Mouse (Mus musculus) lung, embryonic 15.5 days (tissue): ENCODE results near the gene Smim8. TPM values are rescaled to one million over a fixed set of nuclear protein-coding genes. Genes with fewer than 3 reads are reported as not detected.
A peak's percentile ranks its signal among the peaks of the same experiment; 100 is the strongest.

Experiments used
- ATAC-seq: fragments of 200-750 bp; cut with Nextera tagmentation; 2 replicates; pipeline ENCODE4 v1.8.0; 2017; ENCODE audit warnings: moderate number of reproducible peaks, borderline replicate concordance; ENCODE audit not compliant: low FRiP score, low TSS enrichment; ENCODE audit errors: extremely low read depth
- H3K27ac ChIP-seq: fragments of 300-500 bp; sonication (generic); 2 replicates; pipeline ENCODE4 v1.5.1; 2015; ENCODE audit warnings: moderate library complexity, mild to moderate bottlenecking, inconsistent platforms
- H3K27me3 ChIP-seq: fragments of 300-500 bp; sonication (generic); 2 replicates; pipeline ENCODE4 v1.6.1; 2015; ENCODE audit warnings: inconsistent platforms
- H3K36me3 ChIP-seq: fragments of 300-500 bp; sonication (generic); 2 replicates; pipeline ENCODE4 v1.6.1; 2015; ENCODE audit warnings: inconsistent platforms
- H3K4me1 ChIP-seq: fragments of 300-500 bp; sonication (generic); 2 replicates; pipeline ENCODE4 v1.6.1; 2015; ENCODE audit warnings: inconsistent platforms
- H3K4me2 ChIP-seq: fragments of 300-500 bp; sonication (generic); 2 replicates; pipeline ENCODE4 v1.6.1; 2015; ENCODE audit warnings: inconsistent platforms, mild to moderate bottlenecking, moderate library complexity
- H3K4me3 ChIP-seq: fragments of 300-500 bp; sonication (generic); 2 replicates; pipeline ENCODE4 v1.5.1; 2015; ENCODE audit warnings: mild to moderate bottlenecking, inconsistent platforms
- H3K9ac ChIP-seq: fragments of 300-500 bp; sonication (generic); 2 replicates; pipeline ENCODE4 v1.6.1; 2015; ENCODE audit warnings: inconsistent platforms
- H3K9me3 ChIP-seq: fragments of 300-500 bp; sonication (generic); 2 replicates; pipeline ENCODE4 v1.6.1; 2016; ENCODE audit warnings: inconsistent platforms
- whole genome bisulfite sequencing: fragments of 180-500 bp; shearing (Covaris S2); methylation state at CpG from one replicate; pipeline ENCODE4 v1.1.7; 2015; 5-methylcytosine and 5-hydroxymethylcytosine counted together
- polyA plus RNA-seq: library from polyadenylated mRNA; unstranded; fragments of >200 nt; fragmentation: Nextera tagmentation; extraction: Ambion mirVana; gene quantifications from 2 replicates; pipeline ENCODE4 v1.2.1, GENCODE M21; 2015

Smim8 gene
- polyA plus RNA-seq = 45.2 and 46.0 TPM in 2 replicates

DNA sequence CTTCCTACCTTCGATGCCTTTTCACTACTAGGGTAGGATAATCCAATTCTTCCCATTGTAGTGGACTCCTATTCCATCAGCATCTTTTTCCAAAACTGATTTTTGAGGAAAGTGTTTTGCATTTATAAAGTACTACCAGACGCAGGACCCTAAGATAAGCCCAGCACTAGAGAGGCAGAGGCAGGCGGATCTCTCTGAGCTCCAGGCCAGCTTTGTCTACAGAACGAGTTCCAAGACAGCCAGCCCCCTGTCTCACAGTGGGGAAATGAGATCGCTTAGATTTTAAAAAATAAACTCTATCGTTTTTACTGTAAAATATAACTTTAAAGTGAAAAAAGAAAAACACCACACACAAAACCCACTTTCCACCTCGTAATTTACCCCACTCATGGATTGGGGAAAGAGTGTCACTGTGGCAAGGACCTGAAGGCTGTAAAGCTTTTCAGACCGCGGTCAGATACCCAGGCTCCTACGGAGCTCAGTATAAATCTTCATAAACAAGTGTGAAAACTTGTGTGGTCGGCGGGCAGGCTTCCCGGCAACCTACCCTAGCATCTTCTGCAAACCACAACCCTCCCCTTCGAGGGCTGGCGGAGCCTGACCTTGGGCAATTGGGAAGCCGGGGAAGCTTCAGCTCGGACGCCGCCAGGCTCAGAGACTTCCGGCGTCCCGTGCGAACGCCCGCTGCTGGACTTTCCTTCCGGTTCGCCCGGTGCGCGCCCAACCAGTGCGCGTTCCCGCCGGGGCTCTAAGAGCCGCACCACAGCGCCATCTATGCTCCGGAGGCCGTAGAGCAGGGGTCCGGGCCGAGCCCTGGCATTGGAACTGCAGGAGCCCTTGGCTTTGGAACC lies at the start of gene Smim8:
Gene Smim8, minus strand, starts transcription at position 747 of the 851 bp plus-strand sequence.
- Histone ChIP-seq H3K27ac (peak within 1 kb of the TSS; percentile 86), H3K4me2 (peak within 1 kb of the TSS; percentile 59), H3K4me3 (peak within 1 kb of the TSS; percentile 67), H3K36me3 (no peaks in the 10 kb centered on the region), H3K9me3 (no peaks in the 10 kb centered on the region), H3K27me3 (no peaks in the 10 kb centered on the region), H3K4me1 (0 out of 2 replicates have a peak, but pooled peaks cover 3% of the 10 kb centered on the region), H3K9ac (peak within 1 kb of the TSS; percentile 59)
- 4% methylated on average over 40 of the region's 40 CpGs for WGBS
- peak; percentile 94 for ATAC-seq

DNA sequence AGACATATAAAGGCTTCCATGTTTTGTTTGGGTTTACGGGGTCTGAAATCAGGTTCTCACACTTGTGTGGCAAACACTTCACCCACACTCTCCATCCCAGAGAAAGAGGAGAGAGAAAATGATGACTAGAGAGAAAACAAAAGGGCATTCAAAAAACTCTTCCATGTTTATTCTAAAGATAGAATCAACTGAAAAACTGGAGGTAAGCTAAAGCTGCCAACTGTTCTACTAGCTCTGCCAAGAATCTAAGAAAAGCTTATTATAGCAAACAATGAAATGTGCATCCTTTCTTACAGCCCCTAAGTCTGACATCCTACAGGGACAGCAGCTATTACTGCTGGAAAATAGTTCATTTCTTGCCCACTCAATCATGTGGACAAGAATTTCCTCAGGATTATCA lies 45.7 kb upstream of the Smim8 start:
- ATAC-seq = no peak
- Histone ChIP-seq H3K9ac (no peak overlapping the region), H3K27ac (no peak overlapping the region; the same call in 1 of the 2 replicates), H3K9me3 (no peaks in the 10 kb centered on the region), H3K27me3 (no peaks in the 10 kb centered on the region), H3K36me3 (peaks cover 13% of the 10 kb centered on the region), H3K4me2 (no peak overlapping the region), H3K4me1 (no peaks in the 10 kb centered on the region), H3K4me3 (no peak overlapping the region)
- WGBS = 89% methylated on average over 1 of the region's 1 CpGs

DNA sequence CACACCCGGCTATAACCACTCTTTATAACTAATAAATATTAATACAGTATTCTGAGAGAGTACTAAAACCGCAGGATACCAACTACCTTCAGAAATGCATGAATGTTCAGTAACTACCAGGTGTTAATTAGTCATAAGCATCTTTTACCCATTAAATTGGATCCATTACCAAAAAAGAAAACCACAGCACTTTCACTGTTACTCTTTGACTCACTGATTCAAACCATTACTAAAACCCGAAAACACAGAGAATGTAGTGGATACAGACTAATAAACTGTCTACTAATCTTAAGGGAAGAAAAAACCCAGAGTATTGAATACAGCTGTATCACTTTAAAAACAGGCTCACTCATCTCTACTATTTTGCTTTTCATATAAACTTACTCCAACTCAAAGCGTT lies 41.7 kb upstream of the Smim8 start:
- WGBS = 87% methylated on average over 4 of the region's 4 CpGs
- Histone ChIP-seq H3K4me2 (no peak overlapping the region), H3K4me3 (no peak overlapping the region), H3K4me1 (no peaks in the 10 kb centered on the region), H3K27ac (no peak overlapping the region), H3K9ac (no peak overlapping the region), H3K9me3 (no peaks in the 10 kb centered on the region), H3K36me3 (peaks cover 30% of the 10 kb centered on the region), H3K27me3 (no peaks in the 10 kb centered on the region)
- no peak for ATAC-seq

DNA sequence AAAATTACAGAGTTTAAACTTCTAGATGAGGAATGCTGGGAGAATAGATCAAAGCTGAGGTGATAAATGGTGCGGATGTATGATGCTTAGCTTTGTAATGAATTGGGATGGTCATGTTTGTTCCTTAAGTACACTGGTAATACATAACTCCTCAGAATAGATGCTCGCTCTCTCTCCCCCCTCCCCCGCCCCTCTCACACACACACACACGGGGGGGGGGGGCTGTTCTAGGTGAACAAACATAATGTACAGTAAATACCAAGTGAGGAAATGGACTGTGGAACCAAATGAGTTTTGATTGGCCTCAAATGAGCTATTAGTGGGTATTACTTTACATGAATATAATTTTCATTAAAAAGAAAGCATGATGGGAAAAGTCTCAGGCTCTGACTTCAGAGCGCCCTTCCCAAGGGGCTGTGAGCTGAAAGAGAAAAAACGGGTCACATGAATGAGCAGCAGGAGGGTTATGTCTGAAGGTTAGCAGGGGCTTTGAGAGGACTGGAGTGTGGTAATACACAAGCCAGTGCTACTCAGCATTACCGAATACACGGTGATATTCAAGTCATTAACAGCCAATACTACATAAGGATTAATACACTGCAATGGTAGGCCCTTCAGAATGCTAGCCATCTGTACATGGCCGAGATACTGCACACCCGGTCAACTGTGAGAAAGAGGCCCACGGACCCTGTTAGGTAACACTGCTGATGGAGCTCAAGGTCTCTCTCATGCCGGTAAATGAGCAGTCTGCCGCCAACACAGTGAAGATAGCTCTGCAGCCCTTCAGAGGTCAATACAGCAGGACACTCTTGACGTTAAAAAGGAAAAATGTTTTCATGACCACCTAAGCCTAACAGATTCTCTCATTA lies 23.2 kb upstream of the Smim8 start:
- Histone ChIP-seq H3K4me1 (no peaks in the 10 kb centered on the region), H3K4me3 (no peak overlapping the region), H3K27ac (no peak overlapping the region), H3K27me3 (no peaks in the 10 kb centered on the region), H3K9ac (no peak overlapping the region), H3K36me3 (peaks cover 19% of the 10 kb centered on the region), H3K4me2 (no peak overlapping the region), H3K9me3 (no peaks in the 10 kb centered on the region)
- WGBS = 81% methylated on average over 14 of the region's 14 CpGs
- ATAC-seq = no peak

DNA sequence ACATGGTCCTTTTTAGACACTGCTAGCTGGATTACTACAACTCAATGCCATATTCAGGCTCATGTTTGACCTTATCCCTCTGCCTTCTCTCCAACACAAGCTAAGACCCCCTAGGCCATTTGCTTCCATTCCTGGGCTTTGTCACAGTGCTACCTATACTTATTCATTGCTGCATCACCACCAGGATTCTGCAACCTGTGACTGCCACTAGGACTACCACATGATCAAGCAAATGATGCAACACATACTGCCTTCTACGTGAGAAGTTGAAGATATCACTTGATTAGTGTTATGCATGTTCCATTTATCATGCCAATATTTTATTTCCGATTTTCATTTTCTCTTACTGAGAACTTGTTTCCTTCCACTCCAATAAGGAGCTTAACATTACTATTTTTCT lies 19.8 kb upstream of the Smim8 start:
- no peaks in the 10 kb centered on the region for H3K4me1 ChIP-seq
- no peak overlapping the region for H3K4me2 ChIP-seq
- H3K9me3 ChIP-seq = no peaks in the 10 kb centered on the region
- 75% methylated on average over 2 of the region's 2 CpGs for WGBS
- H3K9ac ChIP-seq = no peak overlapping the region
- ATAC-seq = no peak
- H3K27me3 ChIP-seq = no peaks in the 10 kb centered on the region
- no peak overlapping the region for H3K4me3 ChIP-seq
- H3K36me3 ChIP-seq = no peaks in the 10 kb centered on the region
- H3K27ac ChIP-seq = no peak overlapping the region

DNA sequence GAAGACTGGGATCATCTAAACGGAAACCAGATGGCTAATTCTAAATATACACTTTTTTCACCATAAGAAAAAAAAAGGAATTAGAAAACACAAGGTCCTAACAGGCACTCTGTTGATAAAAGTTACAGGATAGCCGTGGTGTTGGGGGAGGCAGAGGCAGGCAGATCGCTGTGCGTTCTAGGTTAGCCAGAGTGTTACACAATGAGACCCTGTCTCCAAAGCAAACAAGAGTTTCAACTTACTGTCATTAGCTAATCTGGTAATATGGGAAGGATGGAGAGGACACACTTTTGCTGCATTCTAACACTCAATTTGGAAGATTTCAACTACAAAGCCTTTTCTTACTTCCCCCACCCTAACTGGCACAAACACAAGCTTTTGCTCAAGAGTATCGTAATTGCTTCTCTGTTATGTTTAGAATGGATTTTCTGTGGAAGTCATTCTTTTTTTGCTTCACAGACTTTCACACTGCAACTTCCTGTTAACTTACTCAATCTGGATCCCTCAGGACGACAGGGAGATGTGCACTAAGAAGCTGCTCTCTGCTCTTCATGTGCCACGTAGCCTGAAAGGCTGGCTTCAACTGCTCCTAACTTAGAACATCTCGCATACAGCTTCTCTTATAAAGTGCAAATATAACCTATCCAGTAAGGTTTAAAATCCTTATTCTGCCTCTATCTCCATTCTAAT lies 19.2 kb upstream of the Smim8 start:
- 53% methylated on average over 8 of the region's 8 CpGs for WGBS
- Histone ChIP-seq H3K4me1 (no peaks in the 10 kb centered on the region), H3K9me3 (no peaks in the 10 kb centered on the region), H3K27me3 (no peaks in the 10 kb centered on the region), H3K36me3 (no peaks in the 10 kb centered on the region), H3K27ac (no peak overlapping the region), H3K4me3 (no peak overlapping the region), H3K9ac (no peak overlapping the region), H3K4me2 (no peak overlapping the region)
- ATAC-seq = peak; percentile 31; the same call in 1 of the 2 replicates

DNA sequence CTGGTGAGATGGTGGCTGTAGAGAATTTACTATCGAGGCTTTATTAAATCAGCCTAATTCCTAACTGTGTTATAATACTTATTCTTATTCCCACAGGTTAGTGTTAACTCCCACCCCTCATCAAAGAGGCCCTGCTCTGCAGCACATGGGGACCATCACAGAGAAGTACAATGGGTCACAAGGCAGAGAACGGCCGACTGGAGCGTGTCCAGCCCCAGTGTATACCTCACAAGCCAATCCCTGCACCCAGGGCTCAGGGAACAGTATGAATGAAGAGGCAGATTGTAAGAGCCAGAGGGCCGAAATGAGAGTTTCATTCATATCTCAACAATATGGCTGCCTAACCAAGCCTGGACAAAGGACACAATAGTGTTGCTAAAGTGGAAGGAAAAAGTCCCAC lies 18.1 kb upstream of the Smim8 start:
- Histone ChIP-seq H3K27ac (no peak overlapping the region), H3K9me3 (no peaks in the 10 kb centered on the region), H3K9ac (no peak overlapping the region), H3K36me3 (no peaks in the 10 kb centered on the region), H3K4me1 (no peaks in the 10 kb centered on the region), H3K4me3 (no peak overlapping the region), H3K4me2 (no peak overlapping the region), H3K27me3 (no peaks in the 10 kb centered on the region)
- no peak for ATAC-seq
- WGBS = 88% methylated on average over 5 of the region's 5 CpGs

DNA sequence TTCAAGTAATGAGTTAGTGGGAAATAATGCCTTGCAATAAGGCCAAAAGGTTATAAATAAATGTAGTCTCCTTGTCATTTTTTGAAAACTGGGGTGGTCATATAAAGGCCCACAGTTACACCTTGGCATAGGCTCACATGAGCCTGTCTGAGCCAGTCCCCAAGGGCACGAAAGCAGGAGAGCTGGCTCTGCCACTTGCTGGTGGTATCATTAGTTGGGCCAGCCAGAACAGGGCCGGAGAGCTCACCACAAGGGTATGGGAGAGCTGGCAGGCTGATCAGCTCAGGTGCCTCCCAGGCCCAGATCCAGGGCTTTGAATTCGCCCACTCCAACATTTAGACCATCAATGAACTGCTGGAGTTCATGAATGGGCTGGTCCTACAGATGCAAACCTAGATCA lies 8.3 kb upstream of the Smim8 start:
- no peak overlapping the region for H3K4me3 ChIP-seq
- 83% methylated on average over 3 of the region's 3 CpGs for WGBS
- no peak overlapping the region for H3K4me2 ChIP-seq
- H3K27me3 ChIP-seq = 0 out of 2 replicates have a peak, but pooled peaks cover 3% of the 10 kb centered on the region
- no peaks in the 10 kb centered on the region for H3K4me1 ChIP-seq
- no peak overlapping the region for H3K9ac ChIP-seq
- no peak for ATAC-seq
- H3K36me3 ChIP-seq = no peaks in the 10 kb centered on the region
- no peak overlapping the region for H3K27ac ChIP-seq
- no peaks in the 10 kb centered on the region for H3K9me3 ChIP-seq

DNA sequence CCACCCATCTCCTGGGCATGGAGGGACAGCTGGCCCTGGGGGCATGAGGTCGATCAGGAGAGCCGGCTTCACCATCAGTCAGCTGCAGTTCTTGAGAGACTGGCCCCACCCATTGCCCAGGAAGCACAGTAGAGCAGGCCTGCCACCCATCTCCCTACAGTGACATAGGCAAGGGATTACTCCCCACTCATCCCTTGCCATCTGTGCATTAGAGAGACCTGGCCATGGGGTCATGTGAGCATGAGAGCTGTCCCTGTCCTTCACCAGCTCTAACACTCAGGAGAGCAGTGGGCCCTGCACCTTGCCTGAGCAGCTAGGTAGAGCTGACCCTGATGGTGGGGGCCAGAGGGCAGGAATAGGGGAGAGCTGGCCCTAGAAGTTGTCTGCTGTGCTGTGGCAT lies 7.4 kb upstream of the Smim8 start:
- H3K27me3 ChIP-seq = 0 out of 2 replicates have a peak, but pooled peaks cover 3% of the 10 kb centered on the region
- H3K36me3 ChIP-seq = no peaks in the 10 kb centered on the region
- no peak for ATAC-seq
- H3K27ac ChIP-seq = no peak overlapping the region
- H3K4me2 ChIP-seq = no peak overlapping the region
- no peak overlapping the region for H3K9ac ChIP-seq
- no peaks in the 10 kb centered on the region for H3K9me3 ChIP-seq
- H3K4me3 ChIP-seq = no peak overlapping the region
- H3K4me1 ChIP-seq = no peaks in the 10 kb centered on the region
- 71% methylated on average over 2 of the region's 2 CpGs for WGBS

DNA sequence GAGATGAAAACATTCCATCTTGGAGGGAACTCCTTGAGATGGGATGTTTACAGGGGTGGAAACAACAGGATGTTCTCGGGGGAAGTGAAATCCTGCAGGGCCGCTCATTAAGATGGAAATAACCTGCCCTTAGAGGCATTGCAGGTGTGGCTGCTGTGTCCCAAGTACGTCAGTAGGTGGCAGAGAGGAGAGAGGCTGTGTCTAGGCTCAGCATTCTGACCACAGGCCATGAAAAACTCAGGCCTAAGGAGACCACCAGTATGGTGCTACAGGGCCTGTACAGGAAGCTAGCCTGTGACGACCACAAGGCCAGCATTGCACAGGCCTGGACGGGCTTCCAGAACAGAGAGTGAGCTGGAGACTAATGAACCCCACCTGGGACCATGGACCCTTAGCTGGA lies 6.6 kb upstream of the Smim8 start:
- no peak overlapping the region for H3K9ac ChIP-seq
- H3K4me1 ChIP-seq = no peaks in the 10 kb centered on the region
- no peaks in the 10 kb centered on the region for H3K9me3 ChIP-seq
- no peak overlapping the region for H3K27ac ChIP-seq
- no peak overlapping the region for H3K4me2 ChIP-seq
- 0 out of 2 replicates have a peak, but pooled peaks cover 3% of the 10 kb centered on the region for H3K27me3 ChIP-seq
- ATAC-seq = peak; percentile 35; the same call in 1 of the 2 replicates
- 51% methylated on average over 5 of the region's 5 CpGs for WGBS
- no peaks in the 10 kb centered on the region for H3K36me3 ChIP-seq
- H3K4me3 ChIP-seq = no peak overlapping the region

DNA sequence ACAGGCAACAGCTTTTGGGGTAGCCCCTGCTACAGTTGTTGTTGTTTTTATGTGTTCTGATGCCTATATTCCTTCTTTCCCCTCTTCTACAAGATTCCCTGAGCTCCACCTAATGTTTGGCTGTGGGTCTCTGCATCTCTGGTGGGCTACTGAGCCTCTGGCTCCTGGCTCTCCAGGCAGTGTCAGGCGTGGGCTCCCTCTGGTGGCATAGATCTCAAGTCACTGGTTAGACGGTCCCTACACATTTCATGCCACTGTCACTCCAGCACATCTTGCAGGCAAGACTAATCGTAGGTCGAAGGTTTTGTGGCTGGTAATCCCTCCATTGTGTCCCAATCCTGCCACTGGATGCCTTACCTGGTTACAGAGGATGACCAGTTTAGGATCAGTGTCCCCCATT lies 4.5 kb upstream of the Smim8 start:
- Histone ChIP-seq H3K4me3 (no peak overlapping the region), H3K4me2 (no peak overlapping the region), H3K9me3 (no peaks in the 10 kb centered on the region), H3K4me1 (0 out of 2 replicates have a peak, but pooled peaks cover 3% of the 10 kb centered on the region), H3K27ac (no peak overlapping the region), H3K9ac (no peak overlapping the region), H3K36me3 (no peaks in the 10 kb centered on the region), H3K27me3 (no peaks in the 10 kb centered on the region)
- ATAC-seq = no peak
- WGBS = 32% methylated on average over 4 of the region's 4 CpGs
